Mouse (Mus musculus): ENCODE measurements at regions not wholly inside any gene's neighbourhood (a gene's known extent, or its start where the extent isn't known, plus 50 kb on each side); places are given as distances from the start of the nearest gene placed in this dataset.
A peak's percentile ranks its signal among the peaks of the same experiment; 100 is the strongest.

GRCm38 (mm10) chr14:31891500-31892185 is 61.2 kb upstream of the Ankrd28 start:
- DNase-seq = peak; percentile 64

DNA sequence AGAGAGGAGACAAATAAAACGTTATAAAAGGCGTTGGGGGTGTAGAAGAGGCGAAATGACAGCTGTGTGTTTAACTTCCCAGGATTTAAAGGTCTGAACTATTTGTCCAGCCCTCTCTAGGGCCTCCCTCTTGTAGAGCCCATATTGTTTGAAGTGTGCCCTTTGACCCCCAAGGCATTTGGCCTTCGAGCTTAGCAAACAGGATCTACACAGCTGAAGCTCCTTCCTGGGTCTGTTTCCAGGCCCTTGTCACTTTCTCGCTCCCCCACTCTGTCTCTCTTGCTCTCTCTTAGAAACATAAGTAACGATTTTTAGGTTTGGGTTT is 61.7 kb upstream of the Ankrd28 start:
- no peak for DNase-seq

- DNase-seq = no peak
Measured at GRCm38 (mm10) chr14:31896500-31896899, 66.0 kb upstream of the Ankrd28 start.

DNA sequence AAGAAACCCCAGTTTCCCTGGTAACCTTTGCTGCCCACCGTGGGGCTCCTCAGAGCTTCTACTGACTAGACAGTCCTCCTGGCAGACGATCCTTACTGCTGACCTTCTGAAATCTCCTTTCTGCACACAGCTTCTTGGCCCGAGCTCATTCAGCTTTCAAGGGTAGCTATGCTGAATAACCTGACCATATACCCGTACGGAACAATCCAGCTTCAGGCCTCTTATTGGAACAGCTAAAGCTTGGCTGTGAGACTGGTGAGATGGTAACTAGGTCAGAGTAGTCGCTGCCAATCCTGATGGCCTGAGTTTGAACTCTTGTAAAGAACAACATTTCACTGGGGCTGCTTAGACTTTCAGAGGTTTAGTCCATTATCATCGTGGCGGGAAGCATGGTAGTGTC is 69.1 kb upstream of the Ankrd28 start:
- no peak for DNase-seq

DNA sequence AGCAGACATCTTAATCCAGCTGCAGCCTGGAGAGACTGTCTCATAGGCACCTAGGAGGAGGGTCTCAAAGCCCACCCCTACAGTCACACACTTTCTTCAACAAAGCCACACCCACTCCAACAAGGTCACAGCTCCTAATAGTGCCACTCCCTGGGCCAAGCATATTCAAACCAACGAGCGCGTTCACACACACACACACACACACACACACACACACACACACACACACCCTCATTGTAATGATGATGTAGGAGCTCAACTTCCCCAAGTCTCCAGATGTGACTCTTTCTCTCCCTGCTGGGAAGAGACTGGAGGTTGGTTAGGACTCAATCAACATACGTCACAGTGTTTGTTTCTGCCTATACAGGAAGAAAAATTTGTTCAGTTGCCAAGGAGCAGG is 69.5 kb upstream of the Ankrd28 start:
- no peak for DNase-seq

DNA sequence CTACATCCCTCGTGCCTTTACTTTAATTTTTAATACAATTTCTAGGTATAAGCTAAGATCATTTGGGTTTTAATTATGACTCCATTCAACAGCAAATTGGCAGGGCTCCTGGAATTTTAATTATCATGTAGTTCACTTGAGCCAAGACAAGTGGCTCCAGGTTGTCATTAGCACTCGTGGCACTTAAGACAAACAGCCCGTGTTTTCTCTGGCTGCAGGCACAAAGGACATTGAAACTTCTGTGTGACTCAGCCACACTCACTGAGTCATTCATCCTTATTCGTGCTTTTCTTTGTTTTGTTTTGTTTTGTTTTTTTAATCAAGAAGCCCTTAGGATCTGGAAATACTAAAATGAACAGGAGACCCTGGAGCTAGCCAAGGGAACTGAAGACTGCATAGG is 71.5 kb upstream of the Ankrd28 start:
- no peak for DNase-seq

- no peak for DNase-seq
Measured at GRCm38 (mm10) chr14:31903664-31904063, 73.2 kb upstream of the Ankrd28 start.

DNA sequence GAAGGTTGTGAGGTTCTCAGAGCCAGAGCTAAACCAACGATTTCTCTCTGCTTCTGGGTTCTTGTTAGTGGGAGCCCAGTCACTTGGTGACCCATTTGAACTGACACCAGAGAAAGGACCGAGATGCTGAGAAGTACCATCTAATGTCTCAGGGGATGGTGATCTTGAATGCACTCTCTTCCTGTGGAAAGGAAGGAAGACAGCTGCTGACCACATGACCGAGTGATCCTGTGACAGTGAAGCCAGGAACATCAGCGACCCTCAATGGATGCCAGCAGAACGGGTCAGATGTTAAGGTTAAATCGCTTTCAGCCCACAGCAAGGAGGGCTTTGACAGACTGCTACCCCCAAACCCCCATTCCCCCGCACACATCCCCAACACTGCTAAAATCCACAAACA is 78.1 kb upstream of the Ankrd28 start:
- peak; percentile 12 for DNase-seq

- peak; percentile 31 for DNase-seq
Measured at GRCm38 (mm10) chr14:31909291-31909690, 78.8 kb upstream of the Ankrd28 start.

DNA sequence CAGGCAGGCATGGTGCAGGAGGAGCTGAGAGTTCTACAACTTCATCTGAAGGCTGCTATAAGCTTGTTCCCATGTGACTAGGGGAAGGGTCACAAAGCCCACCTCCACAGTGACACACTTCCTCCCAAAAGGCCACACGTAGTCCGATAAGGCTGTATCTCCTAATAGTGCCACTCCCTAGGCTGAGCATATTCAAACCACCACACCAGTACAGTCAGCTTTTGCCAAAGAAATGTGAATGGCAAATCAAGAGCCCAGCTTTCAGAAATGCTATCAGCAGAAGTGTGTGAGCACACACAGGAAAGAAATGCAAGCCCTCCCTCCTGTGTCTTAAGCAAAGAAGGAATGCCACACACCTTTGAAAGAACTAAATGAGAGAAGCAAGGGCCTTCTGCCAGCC is 80.4 kb upstream of the Ankrd28 start:
- DNase-seq = no peak

DNA sequence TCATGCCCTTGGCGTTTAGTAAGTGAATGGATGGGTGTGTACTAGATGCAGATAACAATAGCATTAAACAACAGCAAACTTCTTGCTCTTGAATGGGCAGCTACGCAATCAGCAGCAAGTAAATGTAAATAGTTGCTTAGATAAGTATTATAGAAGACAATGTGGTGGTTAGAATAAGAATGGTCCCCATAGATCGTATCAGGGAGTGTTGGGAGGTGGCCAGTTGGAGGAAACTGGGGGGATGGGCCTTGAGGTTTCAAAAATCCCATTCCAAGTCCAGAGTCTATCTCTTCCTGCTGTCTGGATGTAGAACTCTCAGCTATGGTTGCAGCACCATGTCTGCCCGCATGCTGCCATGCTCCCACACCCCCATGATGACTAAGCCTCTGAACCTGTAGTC is 88.0 kb upstream of the Ankrd28 start:
- no peak for DNase-seq

DNA sequence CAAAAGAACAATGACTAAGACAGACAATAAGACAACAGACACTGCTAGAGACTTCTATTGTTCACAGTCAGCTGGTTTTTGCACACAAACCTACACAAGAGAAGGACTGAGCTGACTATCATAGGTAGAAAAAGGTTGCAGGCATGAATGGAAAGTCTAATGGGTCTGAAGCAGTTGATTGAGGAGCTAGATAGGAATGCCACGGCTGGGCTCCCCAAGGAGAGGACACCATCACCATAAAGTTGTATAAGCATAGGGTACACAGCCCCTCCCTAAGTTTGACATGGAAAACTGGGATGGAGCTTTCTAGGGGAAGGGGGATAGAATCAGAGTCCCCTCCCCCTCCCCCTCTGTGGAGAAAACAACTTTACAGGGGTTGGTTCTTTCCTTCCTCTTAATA is 88.5 kb upstream of the Ankrd28 start:
- no peak for DNase-seq

DNA sequence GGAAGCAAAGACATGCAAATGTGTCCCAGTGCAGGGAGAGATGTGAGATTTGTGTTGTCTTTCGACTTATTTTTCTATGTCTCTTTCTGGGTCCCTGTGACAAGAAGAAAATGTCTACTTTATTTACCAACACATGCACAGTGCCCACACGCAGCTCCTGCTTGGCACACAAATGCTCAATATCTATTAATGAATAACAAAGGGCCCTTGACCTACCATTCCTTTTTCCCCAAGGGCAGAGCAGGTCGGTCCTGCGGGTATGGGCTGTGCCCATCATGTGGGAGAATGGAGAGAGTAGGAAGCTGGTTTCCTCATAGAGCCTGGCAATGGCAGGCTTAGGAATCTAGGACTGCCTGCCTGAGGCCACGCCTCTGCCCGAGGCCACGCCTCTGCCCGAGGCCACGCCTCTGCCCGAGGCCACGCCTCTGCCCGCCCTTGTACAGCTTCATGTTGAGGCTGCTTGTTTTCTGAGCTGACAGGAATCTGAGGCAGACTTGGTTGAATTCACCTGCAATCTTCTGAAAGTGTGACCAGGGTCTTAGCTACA is 98.8 kb upstream of the Ankrd28 start:
- DNase-seq = no peak

DNA sequence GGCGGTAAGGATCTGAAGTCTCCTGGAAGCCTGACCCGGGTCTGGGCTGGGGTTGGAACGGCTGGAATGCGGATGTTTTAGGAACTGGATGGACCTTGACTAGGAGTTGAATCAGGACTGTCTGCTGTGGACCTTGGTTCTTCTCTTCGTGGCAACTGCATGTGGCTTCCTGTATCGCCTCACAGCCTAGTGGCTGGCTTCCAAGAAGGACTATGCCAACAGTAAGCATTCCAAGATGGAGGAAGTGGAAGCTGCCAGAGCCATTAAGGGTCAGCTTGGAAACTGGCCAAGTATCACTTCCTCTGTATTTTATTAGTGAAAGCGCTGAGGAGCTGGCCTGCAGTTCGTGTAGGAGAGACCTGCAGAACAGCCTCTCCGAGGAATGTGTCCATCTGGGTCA is 98.4 kb upstream of the Galnt15 start:
- peak; percentile 79 for DNase-seq

DNA sequence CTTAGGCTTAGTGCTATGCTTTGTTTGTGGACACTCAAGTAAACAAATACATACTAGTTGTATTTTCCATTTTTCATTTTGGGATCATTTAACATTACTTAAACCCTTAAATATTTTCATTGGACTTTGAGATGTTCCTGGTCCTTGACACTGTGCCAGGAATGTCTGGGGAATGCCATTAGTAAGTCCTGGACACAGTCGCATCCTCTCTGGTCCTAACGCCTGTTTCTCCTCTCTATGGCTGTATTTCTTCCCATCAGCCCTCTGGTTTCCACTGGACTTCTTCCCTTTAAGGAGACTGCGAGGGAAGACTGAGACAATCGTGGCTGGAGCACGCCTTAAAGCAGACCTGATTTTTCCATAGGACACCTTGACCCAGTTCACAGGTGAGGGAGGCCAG is 96.8 kb upstream of the Galnt15 start:
- no peak for DNase-seq

- DNase-seq = no peak
Measured at GRCm38 (mm10) chr14:31933441-31933840, 95.3 kb upstream of the Galnt15 start.

- peak; percentile 52 for DNase-seq
Measured at GRCm38 (mm10) chr14:31933841-31934271, 94.9 kb upstream of the Galnt15 start.

DNA sequence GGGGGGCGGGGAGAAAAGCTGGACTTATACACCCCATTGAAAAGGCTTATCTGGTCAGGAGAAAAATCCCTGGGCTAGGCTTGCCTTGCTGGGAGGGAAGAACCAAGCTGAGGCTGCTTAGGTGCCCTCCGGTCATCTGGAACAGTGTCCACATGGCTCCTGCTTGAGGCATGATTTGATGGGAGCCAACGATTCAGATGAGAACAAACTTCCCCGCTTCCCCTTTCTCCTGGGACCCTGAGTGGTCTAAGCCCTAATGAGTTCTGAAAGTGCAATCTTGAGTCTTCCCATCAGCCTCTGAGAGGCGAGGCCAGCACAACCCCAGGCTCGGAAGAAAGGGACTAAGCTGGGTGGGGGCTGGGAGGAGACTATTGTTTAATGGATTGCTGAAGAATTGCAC is 94.5 kb upstream of the Galnt15 start:
- DNase-seq = peak; percentile 44

- DNase-seq = no peak
Measured at GRCm38 (mm10) chr14:31934771-31935170, 94.0 kb upstream of the Galnt15 start.

DNA sequence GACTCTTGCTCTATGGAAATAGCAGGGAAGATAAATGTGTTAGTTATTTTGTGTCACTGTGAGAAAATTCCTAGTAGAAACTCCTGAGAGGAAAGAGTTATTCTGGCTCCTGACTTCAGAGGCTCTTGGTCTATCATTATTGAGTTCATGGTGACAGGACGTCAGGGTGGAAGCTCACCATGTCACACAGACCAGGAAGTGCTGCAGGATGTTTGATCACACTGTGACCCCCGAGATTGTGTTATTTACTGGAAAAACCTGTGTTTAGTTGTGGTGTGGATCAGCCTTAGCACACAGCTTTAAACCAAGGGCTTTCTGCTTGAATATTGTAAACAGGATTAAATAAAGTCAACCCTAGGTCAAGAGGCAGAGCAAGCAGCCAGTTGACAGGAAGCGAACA is 93.4 kb upstream of the Galnt15 start:
- no peak for DNase-seq

DNA sequence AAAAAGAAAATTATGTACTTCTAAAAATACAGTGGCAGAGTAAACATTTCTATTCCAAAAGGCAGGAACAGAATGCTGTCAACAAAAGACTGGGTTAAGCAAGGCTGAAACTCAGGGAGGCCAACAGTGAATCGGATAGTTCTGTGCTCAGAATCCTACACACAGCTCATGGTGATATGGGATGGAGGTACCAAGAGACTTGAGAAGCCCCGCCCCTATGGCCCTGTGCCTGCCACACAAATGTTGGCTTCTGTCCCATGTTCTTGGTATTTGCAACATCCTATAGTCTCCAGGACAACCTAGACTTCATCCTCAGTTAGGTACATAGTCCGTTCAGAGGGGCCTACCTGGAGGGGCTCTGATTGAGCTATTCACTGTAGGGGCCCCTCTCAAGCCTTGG is 92.2 kb upstream of the Galnt15 start:
- no peak for DNase-seq

DNA sequence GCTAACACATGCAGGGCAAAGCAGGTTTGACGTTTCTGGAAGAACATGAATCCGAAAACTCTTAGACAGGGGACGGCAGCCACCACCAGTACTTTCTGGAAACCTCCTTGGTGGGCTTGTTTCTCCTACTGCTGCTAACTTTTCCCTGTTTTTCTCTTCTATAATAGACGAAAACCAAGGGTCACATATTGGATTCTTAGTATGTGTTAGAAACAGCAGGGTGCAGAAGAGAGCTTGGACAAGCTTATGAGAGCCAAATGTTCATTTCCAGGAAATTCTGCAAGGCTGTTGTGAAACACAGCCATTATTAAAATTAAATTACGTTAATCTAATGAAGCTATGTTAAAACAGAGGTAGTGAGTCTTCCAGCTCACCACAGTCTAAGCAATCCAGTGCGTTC is 87.9 kb upstream of the Galnt15 start:
- no peak for DNase-seq

GRCm38 (mm10) chr14:31942266-31942960 is 86.4 kb upstream of the Galnt15 start:
- DNase-seq = peak; percentile 61

DNA sequence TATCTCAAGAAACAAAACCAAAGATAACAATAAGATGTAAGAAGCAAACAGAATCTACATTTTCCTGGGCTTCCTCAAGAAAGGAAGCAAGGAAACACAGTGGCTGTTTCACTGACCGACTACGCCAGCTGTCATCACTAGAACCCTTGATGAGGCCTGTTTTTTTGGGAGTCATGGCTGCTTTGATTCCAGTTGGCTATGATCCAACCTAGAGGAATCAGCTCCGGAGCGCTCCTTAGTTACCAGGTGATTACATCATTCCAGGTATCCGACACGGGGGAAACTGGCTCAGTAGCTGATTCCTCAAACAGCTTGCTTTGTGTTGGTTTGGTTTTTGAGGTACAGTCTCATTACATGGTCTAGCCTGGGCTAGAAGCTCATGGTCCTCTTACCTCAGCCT is 84.1 kb upstream of the Galnt15 start:
- DNase-seq = no peak

Measured in heart, postnatal 4 days (tissue).